Mouse (Mus musculus): ENCODE data around the gene Cnksr3. TPM values are rescaled to one million over a fixed set of nuclear protein-coding genes. Genes with fewer than 3 reads are reported as not detected.

Gene Cnksr3
- polyA plus RNA-seq, 1 experiment from 2014 or later: 7.4 TPM

DNA sequence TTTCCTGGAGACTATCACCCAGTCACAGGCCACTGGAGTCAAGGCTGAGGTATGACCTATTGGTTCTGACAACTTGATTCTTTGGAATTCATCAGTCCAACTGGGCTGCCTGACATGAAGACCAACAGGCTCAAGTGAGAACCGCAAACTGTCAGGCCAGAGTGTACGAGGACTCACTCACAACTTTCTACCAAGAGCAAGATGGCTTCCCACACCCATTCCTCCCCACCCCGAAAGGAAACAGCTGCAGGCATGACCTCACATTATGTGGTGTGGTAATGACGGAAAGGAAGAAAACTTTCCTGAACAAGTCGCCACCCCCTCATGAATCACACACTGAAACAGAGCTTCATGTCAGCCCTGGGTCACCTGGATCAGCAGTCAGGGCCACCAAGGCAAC, 66.4 kb downstream of the Cnksr3 start:
- peak; percentile 36 for DNase-seq (ENCODE audit: low spot score)
- 61% methylated on average over 5 of the region's 5 CpGs for WGBS
- Histone ChIP-seq H3K4me2 (replicated peaks; ENCODE audit: low read depth, low read length) (no peak overlapping the region), H3K27ac (ENCODE audit: low read length) (no peak overlapping the region), H3K27me3 (replicated peaks; ENCODE audit: insufficient read depth, low read length) (no peaks in the 10 kb centered on the region), H3K9ac (replicated peaks; ENCODE audit: low read depth) (no peak overlapping the region), H3K36me3 (ENCODE audit: insufficient read depth, low read length) (no peaks in the 10 kb centered on the region), H3K4me1 (ENCODE audit: insufficient read depth, low read depth, low read length) (peaks cover 4% of the 10 kb centered on the region; the same call in 1 of the 2 replicates), H3K9me3 (ENCODE audit: low read length) (no peaks in the 10 kb centered on the region), H3K4me3 (ENCODE audit: low read depth, low read length) (no peak overlapping the region)
- TF ChIP-seq EP300 (IDR thresholded peaks at IDR 0.05) (peak; percentile 84), CTCF (IDR thresholded peaks at IDR 0.05) (no peak)
- ATAC-seq: peak; percentile 59

DNA sequence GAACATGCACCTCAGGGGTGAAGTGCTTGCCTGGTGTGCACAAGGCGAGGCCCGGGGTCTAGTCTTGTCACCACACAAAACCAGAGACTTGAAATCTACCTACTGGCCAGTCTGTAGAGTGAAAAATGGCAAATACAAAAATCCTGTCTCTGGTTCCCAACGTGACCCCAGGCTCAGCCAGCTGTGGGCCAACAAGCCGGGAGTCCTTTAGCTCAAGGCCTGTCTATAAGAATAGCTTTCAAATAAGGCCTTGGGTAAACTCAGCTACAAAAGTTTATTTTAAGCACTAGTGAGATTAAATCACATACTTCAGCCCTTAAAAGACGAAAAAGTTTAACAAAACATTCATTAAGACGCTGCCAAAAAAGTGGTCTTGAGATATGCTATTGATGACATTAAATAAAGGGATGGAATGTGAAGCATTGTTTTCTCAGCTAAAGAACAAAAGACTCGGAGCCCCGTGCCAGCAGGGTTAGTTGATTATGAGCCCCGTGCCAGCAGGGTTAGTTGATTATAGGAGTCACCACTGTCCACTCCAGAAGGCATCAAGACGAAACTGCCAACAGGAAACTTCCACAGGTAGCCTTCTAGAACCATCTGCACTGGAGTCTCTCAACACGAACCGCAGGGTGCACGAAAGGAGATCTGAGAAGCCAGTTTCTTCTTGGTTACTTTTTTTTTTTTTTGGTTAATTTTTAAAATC, 67.8 kb downstream of the Cnksr3 start:
- Histone ChIP-seq H3K36me3 (ENCODE audit: insufficient read depth, low read length) (no peaks in the 10 kb centered on the region), H3K4me3 (ENCODE audit: low read depth, low read length) (no peak overlapping the region), H3K27ac (ENCODE audit: low read length) (peak overlapping the region; percentile 62), H3K27me3 (replicated peaks; ENCODE audit: insufficient read depth, low read length) (no peaks in the 10 kb centered on the region), H3K4me2 (replicated peaks; ENCODE audit: low read depth, low read length) (no peak overlapping the region), H3K9me3 (ENCODE audit: low read length) (no peaks in the 10 kb centered on the region), H3K4me1 (ENCODE audit: insufficient read depth, low read depth, low read length) (peaks cover 4% of the 10 kb centered on the region; the same call in 1 of the 2 replicates), H3K9ac (replicated peaks; ENCODE audit: low read depth) (no peak overlapping the region)
- TF ChIP-seq CTCF (IDR thresholded peaks at IDR 0.05): no peak
- TF ChIP-seq EP300 (IDR thresholded peaks at IDR 0.05): peak; percentile 66
- ATAC-seq (peak; percentile 25), DNase-seq (ENCODE audit: low spot score) (peak; percentile 69)
- 32% methylated on average over 13 of the region's 13 CpGs for WGBS

DNA sequence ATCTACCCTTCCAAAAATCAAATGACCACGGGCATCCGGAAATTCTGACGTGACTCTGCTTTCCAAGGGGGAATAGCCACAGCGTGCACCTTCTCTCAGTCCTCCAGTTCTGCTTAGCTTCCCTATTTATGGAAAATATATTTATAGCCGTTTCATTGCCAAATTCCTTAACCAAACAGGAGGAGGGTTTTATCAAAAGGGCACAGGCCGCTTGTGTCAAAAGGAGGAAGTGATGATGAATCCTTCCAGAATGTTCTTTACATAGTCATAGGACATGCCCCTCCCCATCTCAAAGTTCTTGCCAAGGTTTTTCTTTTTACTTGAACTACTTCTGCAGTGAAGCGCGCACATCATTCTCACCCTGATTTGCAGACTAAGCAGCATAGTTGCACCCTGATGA, 69.8 kb downstream of the Cnksr3 start:
- Histone ChIP-seq H3K36me3 (ENCODE audit: insufficient read depth, low read length) (no peaks in the 10 kb centered on the region), H3K4me2 (replicated peaks; ENCODE audit: low read depth, low read length) (no peak overlapping the region), H3K27ac (ENCODE audit: low read length) (0 out of 2 replicates have a peak overlapping the region, but pooled peaks have one; percentile 8), H3K4me3 (ENCODE audit: low read depth, low read length) (no peak overlapping the region), H3K9me3 (ENCODE audit: low read length) (no peaks in the 10 kb centered on the region), H3K4me1 (ENCODE audit: insufficient read depth, low read depth, low read length) (peaks cover 4% of the 10 kb centered on the region; the same call in 1 of the 2 replicates), H3K27me3 (replicated peaks; ENCODE audit: insufficient read depth, low read length) (no peaks in the 10 kb centered on the region), H3K9ac (replicated peaks; ENCODE audit: low read depth) (no peak overlapping the region)
- ATAC-seq (peak; percentile 77), DNase-seq (ENCODE audit: low spot score) (peak; percentile 91)
- 41% methylated on average over 8 of the region's 8 CpGs for WGBS
- TF ChIP-seq CTCF (IDR thresholded peaks at IDR 0.05) (no peak), EP300 (IDR thresholded peaks at IDR 0.05) (peak; percentile 98)

DNA sequence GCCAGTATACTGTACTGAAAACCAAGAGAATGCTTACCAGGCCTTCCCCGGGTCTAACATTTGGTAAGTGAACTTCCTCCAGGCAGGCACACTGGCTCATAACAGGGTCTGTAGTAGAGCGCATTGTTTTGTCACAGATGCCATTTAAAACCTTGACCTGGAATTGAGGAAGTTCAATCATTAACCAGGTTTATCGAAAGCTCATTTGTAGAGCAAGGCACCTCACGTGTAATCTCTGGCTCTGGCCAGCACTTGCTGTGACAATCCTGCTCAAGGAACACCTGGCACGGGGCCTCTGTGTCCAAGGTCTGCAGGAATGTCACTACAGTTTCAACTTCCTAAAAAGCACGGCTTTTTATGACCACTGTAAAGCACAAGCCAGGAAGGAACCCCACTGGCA, 71.8 kb downstream of the Cnksr3 start:
- Histone ChIP-seq H3K4me2 (replicated peaks; ENCODE audit: low read depth, low read length) (no peak overlapping the region), H3K9me3 (ENCODE audit: low read length) (no peaks in the 10 kb centered on the region), H3K27ac (ENCODE audit: low read length) (no peak overlapping the region), H3K27me3 (replicated peaks; ENCODE audit: insufficient read depth, low read length) (no peaks in the 10 kb centered on the region), H3K9ac (replicated peaks; ENCODE audit: low read depth) (no peak overlapping the region), H3K4me3 (ENCODE audit: low read depth, low read length) (no peak overlapping the region), H3K36me3 (ENCODE audit: insufficient read depth, low read length) (no peaks in the 10 kb centered on the region), H3K4me1 (ENCODE audit: insufficient read depth, low read depth, low read length) (peaks cover 4% of the 10 kb centered on the region; the same call in 1 of the 2 replicates)
- TF ChIP-seq EP300 (IDR thresholded peaks at IDR 0.05) (no peak), CTCF (IDR thresholded peaks at IDR 0.05) (no peak)
- peak; percentile 34 for DNase-seq (ENCODE audit: low spot score)
- 35% methylated on average over 6 of the region's 6 CpGs for WGBS
- no peak for ATAC-seq

DNA sequence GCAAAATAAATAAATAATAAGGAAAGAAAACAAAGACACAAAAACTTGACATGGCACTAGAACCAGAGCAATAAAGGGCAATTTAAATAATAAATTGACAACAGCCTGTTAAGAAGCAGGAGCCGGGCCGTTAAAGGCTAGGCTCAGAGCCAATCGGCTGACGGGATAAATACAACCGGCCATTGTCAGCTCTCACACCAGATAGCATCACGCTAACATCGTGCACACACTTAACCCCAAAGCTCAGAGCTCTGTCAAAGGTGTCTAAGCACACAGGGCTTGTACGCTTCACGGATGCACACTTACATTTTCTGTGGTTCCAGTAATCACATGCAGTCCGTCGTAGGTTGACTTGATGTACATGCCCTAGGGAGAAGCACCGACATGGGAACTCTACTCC, 74.0 kb downstream of the Cnksr3 start:
- no peaks in the 10 kb centered on the region for H3K36me3 ChIP-seq (ENCODE audit: insufficient read depth, low read length)
- no peak for DNase-seq (ENCODE audit: low spot score)
- H3K9me3 ChIP-seq (ENCODE audit: low read length): no peaks in the 10 kb centered on the region
- H3K4me2 ChIP-seq (replicated peaks; ENCODE audit: low read depth, low read length): no peak overlapping the region
- H3K27me3 ChIP-seq (replicated peaks; ENCODE audit: insufficient read depth, low read length): no peaks in the 10 kb centered on the region
- H3K4me3 ChIP-seq (ENCODE audit: low read depth, low read length): no peak overlapping the region
- TF ChIP-seq CTCF (IDR thresholded peaks at IDR 0.05) (no peak), EP300 (IDR thresholded peaks at IDR 0.05) (no peak)
- H3K9ac ChIP-seq (replicated peaks; ENCODE audit: low read depth): no peak overlapping the region
- no peak for ATAC-seq
- no peaks in the 10 kb centered on the region for H3K4me1 ChIP-seq (ENCODE audit: insufficient read depth, low read depth, low read length)
- 61% methylated on average over 12 of the region's 12 CpGs for WGBS
- no peak overlapping the region for H3K27ac ChIP-seq (ENCODE audit: low read length)

DNA sequence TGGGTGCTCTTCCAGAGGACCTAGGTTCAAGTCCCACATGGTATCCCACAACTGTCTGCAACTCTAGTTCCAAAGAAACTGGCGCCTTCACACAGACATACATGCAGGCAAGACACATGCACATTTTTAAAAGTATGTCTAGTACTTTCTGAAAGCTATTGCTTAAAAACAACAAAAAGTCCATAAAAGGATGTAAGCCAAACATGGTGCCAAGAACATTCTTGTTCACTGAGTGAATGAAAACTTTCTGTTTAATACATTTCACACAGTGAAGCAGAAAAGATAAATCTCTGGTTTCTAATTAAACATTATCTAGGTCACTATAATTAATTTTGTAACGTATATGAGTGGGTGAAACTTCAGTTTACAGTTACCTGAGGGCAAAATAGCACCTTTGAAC, 76.3 kb downstream of the Cnksr3 start:
- H3K9ac ChIP-seq (replicated peaks; ENCODE audit: low read depth): no peak overlapping the region

More for the DNA sequence above, 76.3 kb downstream of the Cnksr3 start:
- H3K27ac ChIP-seq (ENCODE audit: low read length): no peak overlapping the region
- WGBS: 60% methylated on average over 2 of the region's 2 CpGs
- no peak overlapping the region for H3K4me2 ChIP-seq (replicated peaks; ENCODE audit: low read depth, low read length)
- ATAC-seq (peak; percentile 38; the same call in 1 of the 2 replicates), DNase-seq (ENCODE audit: low spot score) (peak; percentile 65)
- H3K4me3 ChIP-seq (ENCODE audit: low read depth, low read length): no peak overlapping the region
- peaks cover 5% of the 10 kb centered on the region; the same call in 1 of the 2 replicates for H3K36me3 ChIP-seq (ENCODE audit: insufficient read depth, low read length)
- no peaks in the 10 kb centered on the region for H3K4me1 ChIP-seq (ENCODE audit: insufficient read depth, low read depth, low read length)
- TF ChIP-seq EP300 (IDR thresholded peaks at IDR 0.05): no peak
- TF ChIP-seq CTCF (IDR thresholded peaks at IDR 0.05): no peak
- H3K27me3 ChIP-seq (replicated peaks; ENCODE audit: insufficient read depth, low read length): no peaks in the 10 kb centered on the region
- H3K9me3 ChIP-seq (ENCODE audit: low read length): no peaks in the 10 kb centered on the region

All from lung, postnatal 0 days (tissue).